Mouse (Mus musculus) testis, adult 2 months (tissue): ENCODE measurements at regions not wholly inside any gene's neighbourhood (a gene's known extent, or its start where the extent isn't known, plus 50 kb on each side); places are given as distances from the start of the nearest gene placed in this dataset.

Source experiments
- CTCF ChIP-seq: fragments of 200-500 bp; IDR thresholded peaks from 2 replicates; pipeline ENCODE4 v1.5.1; 2012; ENCODE audit warnings: low read depth, mild to moderate bottlenecking, inconsistent platforms, low read length, moderate library complexity; ENCODE audit not compliant: control insufficient read depth, insufficient read depth, insufficient replicate concordance
- POLR2A ChIP-seq: fragments of 200-500 bp; IDR thresholded peaks from 2 replicates; pipeline ENCODE4 v1.6.1; 2012; ENCODE audit warnings: low read depth, mild to moderate bottlenecking, inconsistent platforms, low read length, moderate library complexity; ENCODE audit not compliant: control insufficient read depth

- TF ChIP-seq POLR2A (no peak), CTCF (no peak)
Measured at GRCm38 (mm10) chr8:35948751-35949183, 183.2 kb downstream of the Gm19410 start.
